Mouse (Mus musculus) right cerebral cortex, postnatal 14 days (tissue): ENCODE results near the gene Tmem219.
A peak's percentile ranks its signal among the peaks of the same experiment; 100 is the strongest.

Experiments
- DNase-seq: peaks from one replicate; pipeline ENCODE4 v3.0.0; 2022

The Tmem219 gene

DNA sequence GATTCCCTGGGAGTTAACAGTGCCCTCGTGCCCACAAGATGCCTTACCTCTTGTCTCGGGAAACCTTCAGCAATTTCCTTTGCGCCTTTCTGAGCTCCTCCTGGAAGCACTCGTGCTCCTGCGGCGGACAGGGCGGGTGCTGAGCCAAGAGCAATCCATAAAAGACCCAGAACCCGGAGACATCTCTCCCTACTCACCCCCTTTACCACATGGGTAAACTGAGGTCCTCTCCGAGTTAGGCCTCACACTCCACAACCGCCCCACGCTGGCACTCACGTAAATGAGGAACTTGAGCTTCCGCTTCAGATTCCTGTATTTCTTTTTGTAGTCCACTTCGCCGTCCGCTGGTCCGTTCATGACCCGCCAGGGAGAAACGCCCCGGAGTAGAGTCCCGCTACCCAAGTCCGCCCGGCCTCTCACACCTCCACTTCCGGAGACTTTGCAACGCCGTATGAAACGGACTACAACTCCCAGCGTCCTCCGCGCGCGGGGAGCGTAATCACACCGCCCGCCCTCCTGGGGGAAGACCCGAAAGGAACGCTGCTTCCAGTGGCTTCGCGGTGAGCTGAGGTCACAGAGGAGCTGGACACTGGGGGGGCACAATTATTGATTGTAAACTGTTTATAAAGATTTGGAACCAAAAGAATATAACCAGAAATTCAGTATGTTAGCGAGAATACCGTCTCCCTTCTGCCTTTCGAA is 61.1 kb downstream of the Tmem219 start, which contains the start of gene Hirip3:
Gene Hirip3 (plus strand): TSS at position 544 of the 702 bp plus-strand sequence.
- DNase-seq: peak; percentile 93

DNA sequence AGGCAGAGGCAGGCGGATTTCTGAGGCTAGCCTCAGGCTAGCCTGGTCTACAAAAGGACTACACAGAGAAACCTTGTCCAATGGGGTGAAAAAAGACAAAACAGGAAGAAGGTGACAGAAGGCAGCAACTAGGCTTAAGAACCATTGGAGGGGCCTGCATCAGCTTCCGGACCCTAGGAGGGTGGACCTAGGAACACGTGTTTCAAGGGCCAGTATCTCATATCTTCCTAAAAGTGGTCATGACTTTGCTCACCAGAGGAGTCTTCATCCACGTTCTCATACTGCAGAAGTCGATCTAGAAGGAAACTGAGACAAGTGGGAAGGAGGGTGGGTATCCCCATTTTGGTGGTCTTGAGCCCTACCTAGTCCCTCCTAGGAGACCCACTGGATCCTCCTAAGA is 61.7 kb downstream of the Tmem219 start:
- DNase-seq: no peak

DNA sequence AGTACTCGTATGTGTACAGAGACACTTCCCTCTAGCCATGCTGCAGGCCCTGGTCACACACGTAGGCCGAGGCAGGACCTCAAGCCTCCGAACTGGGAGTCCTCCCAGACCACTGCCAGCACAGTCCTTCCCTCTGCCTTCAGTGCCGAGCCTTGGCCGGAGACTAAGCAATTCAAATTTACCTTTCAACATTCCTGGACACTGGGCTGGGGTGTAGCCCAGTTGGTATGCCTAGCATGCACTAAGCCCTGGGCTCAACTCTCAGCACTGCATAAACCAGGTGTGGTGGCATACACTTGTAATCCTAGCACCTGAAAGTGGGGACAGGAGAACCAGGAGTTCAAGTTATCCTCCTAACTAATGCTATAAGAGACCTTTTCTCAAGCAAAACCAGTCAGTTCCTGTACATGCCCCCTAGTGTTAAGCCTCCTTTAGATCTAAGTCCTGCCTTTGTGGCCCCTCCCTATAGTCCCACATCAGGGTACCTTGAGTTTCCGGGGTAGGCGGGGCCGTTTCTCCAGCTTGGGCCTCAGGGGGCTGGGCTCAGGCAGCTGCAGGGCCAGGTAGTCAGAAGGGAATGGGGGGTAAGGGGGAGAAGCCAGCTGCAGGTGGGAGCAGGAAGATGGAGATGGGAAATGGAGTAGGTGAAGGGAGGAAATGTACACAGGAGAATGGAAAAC is 65.8 kb downstream of the Tmem219 start:
- no peak for DNase-seq

DNA sequence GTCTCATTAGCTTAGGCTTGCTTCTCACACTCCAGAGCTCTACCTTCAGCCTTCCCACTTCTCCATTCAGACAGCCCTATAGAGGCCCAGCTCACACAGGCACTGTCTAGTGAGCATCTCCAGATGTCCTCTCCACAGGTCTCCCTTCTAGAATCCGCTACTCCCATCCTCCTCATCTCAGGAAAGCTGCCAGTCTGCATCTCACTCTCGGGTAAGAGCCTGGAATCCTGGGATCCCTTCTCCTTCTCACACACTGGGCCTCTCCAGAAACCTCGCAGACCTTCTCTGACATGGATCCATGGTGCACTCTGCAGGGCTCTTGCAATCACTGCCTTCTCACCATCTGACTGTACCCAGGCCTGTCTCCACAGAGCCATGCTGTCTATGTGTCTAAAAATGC is 67.1 kb downstream of the Tmem219 start:
- no peak for DNase-seq

DNA sequence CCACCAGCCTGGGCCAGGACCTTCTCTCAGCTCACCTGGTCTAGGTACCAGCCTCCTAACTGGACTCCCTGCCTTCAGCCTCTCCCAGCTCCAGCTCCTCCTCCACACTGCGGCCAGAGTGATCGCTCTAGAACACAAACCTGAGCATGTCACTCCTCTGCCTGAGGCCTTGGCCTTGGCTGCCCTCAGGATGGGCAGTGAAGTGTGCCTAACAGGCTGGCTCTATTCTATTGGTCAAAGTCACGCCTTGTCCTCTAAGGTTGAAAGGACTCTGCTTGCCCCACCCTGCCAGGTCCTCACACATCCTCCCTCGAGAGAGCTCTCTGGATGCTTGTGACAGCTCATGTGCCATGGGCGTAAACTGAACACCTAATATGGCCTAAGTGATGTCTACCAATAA is 69.3 kb downstream of the Tmem219 start:
- no peak for DNase-seq

DNA sequence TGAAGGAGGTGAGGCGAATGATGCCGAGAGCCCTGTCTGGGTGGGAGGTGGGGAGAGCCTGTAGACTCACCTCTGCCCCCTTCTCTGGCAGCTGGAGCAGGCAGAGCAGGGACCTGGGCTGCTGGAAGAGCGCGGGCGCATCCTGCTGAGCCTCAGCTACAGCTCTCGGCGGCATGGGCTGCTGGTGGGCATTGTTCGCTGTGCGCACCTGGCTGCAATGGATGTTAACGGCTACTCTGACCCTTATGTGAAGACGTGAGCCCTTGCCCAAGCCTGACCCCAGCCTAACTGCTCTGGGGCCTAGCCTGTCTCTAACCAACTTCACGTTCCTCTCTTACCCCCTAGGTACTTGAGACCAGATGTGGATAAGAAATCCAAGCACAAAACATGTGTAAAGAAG is 71.5 kb downstream of the Tmem219 start:
- no peak for DNase-seq

DNA sequence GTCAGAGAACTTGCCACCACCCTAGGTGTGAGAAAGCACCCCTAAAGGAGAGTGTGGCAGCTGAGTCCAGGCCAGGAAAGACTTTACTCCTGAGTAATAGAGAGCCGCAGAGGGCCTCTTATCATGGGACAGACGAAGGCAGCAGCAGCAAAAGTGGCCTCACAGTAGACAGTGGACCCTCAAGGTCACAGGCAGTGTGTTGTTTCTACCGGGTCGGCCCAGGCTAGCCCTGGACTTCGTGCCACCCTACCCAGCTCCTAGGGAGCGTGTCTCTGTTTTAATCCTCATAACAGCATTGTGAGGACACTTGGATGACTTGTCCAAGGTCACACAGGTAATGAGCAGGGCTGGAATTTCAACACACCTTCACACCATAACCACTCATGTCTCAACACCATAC is 72.6 kb downstream of the Tmem219 start:
- DNase-seq: no peak

DNA sequence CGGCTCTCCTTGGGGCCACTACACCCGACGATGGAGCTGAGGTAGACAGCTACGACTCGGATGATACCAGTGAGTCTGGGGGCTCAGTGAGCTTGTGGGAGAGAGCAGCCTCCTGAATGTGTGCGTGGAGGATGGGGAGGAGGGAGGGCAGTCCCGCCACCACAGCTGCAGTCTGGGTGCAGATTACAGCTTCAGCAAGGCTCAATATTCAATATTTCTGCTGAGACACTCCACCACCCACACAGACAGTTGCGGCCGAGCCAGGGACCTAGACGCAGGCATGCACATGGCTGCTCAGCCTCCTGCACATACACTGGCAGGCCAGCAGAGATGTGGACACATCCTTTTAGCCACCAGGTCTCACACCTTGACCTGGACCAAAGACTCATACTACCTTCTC is 73.9 kb downstream of the Tmem219 start:
- peak; percentile 52 for DNase-seq

DNA sequence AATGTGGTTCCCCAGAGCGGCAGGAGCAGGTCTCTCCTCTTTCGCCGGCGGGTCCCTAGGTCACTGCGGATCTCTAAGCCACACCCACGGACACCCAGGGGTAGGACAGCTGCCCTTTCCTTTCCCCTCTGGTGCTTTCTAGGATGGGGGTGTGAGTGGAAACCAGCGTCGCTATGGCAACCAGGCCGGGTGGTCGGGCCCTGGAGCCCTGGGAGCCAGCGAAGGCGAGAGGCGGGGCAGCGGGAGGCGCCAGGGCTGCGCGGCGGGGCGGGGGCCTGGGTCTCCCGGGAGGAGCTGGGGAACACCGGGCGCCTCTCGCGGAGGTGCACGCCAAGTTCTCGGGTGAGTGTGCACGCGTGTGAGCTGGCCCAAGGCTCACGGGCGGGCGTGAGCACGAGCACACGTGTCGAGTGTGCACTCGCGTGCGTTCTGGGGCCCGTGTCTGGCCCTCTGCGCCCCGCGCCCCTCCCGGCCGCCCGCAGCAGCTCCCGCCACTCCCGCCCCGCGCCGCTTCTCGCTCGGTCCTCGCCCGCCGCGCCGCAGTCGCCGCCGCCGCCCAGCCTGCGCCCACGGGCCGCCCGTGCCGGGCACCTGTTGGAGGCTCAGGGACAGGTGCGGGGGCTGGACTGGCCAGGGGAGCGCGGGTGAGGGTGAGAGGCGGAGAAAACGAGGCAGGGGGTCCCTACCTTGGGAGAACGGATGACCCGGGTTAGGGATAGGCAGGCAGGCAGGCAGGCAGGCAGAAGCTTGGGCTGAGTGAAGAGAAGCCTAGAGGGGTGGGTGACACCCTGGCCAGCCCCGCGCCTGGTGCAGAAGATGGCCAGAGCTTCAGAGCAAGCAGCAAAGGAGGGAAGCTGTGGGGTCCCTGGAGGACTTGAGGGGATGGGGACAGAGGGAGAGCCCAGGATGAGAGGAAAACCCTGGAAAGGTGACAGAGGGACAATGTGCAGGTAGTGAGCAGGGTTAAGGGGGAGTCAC is 75.0 kb downstream of the Tmem219 start:
- DNase-seq: peak; percentile 57

DNA sequence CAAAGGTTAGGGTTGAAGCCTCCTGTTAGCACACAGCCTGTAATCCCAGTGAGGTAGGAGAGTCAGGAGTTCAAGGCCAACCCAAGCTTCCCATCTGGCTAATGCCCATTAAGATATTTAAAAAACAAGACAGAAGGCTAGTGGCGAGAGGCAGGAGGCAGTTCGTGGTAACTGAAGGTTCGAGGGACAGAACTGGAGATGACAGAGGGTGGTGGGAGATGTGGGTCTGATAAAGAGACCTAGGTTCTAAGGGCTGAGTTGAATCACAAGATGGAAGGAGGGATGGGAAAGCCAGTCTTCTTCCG is 75.6 kb downstream of the Tmem219 start, which contains the start of gene Doc2a:
Gene Doc2a (plus strand): TSS at position 301 of the 305 bp plus-strand sequence.
- DNase-seq: no peak

DNA sequence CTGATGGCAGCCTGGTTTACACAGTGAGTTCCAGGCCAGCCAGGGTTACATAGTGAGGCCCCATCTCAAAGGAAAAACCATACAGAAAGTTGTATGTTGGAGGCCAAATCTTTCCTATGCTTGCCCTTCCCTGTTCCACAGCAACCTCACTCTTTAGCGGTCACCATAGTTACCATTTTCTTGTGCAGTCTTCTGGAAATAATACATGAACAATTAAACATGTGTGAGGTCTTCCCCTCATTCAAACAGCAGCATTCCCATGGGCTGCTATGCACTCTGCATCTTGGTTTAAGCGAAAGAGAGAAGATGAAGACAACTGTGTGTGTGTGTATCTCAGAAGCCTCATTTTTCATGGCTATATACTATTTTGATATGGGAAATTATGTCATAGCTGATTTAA is 77.2 kb downstream of the Tmem219 start:
- no peak for DNase-seq

DNA sequence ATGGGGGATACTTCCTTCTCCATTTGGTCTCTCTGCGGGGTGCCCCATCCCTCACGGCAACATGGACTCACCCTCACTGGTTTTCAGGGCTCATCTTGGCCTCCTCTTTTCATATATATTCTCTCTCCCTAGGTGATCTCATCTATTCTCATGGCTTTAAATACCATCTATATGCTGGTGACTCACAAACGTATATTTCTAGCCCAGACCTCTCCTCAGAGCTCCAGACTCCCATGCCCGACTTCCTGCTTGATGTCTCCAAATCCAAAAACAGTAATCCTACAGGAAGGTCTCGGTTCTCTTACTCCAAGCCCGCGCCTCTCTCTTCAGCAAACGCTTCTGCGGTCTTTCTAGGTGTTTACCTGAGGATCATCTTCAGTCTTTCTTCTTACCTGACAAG is 79.4 kb downstream of the Tmem219 start:
- DNase-seq: no peak
